Mouse (Mus musculus) heart, embryonic 13.5 days (tissue): Measurements from ENCODE around the gene Nav2. TPM values are rescaled to one million over a fixed set of nuclear protein-coding genes. Genes with fewer than 3 reads are reported as not detected.

ENCODE experiments used
- ATAC-seq: fragments of 200-750 bp; cut with Nextera tagmentation; 2 replicates; pipeline ENCODE4 v1.8.0; 2017; ENCODE audit warnings: moderate TSS enrichment; ENCODE audit not compliant: insufficient number of reproducible peaks, low FRiP score, low TSS enrichment; ENCODE audit errors: extremely low read depth
- H3K27ac ChIP-seq: fragments of 300-500 bp; sonication (generic); replicated peaks from 2 replicates; pipeline ENCODE4 v1.5.1; 2015; ENCODE audit warnings: moderate library complexity, mild to moderate bottlenecking, inconsistent platforms
- H3K27me3 ChIP-seq: fragments of 300-500 bp; sonication (generic); replicated peaks from 2 replicates; pipeline ENCODE4 v1.6.1; 2015; ENCODE audit warnings: mild to moderate bottlenecking, inconsistent platforms
- H3K36me3 ChIP-seq: fragments of 300-500 bp; sonication (generic); 2 replicates; pipeline ENCODE4 v1.6.1; 2015; ENCODE audit warnings: mild to moderate bottlenecking, inconsistent platforms
- H3K4me1 ChIP-seq: fragments of 300-500 bp; sonication (generic); 2 replicates; pipeline ENCODE4 v1.6.1; 2015; ENCODE audit warnings: inconsistent platforms
- H3K4me2 ChIP-seq: fragments of 300-500 bp; sonication (generic); 2 replicates; pipeline ENCODE4 v1.6.1; 2015; ENCODE audit warnings: inconsistent platforms, mild to moderate bottlenecking, moderate library complexity
- H3K4me3 ChIP-seq: fragments of 300-500 bp; sonication (generic); 2 replicates; pipeline ENCODE4 v1.5.1; 2015; ENCODE audit warnings: moderate library complexity, mild to moderate bottlenecking, inconsistent platforms
- H3K9ac ChIP-seq: fragments of 300-500 bp; sonication (generic); 2 replicates; pipeline ENCODE4 v1.6.1; 2015; ENCODE audit warnings: inconsistent platforms, mild to moderate bottlenecking, moderate library complexity
- H3K9me3 ChIP-seq: fragments of 300-500 bp; sonication (generic); 2 replicates; pipeline ENCODE4 v1.6.1; 2016; ENCODE audit warnings: inconsistent platforms
- WGBS: fragments of 180-500 bp; shearing (Covaris S2); methylation state at CpG from one replicate; pipeline ENCODE4 v1.1.7; 2015; ENCODE audit warnings: mixed read lengths; 5-methylcytosine and 5-hydroxymethylcytosine counted together
- polyA plus RNA-seq: library from polyadenylated mRNA; unstranded; fragments of >200 nt; fragmentation: Nextera tagmentation; extraction: Ambion mirVana; gene quantifications from 2 replicates; pipeline ENCODE4 v1.2.1, GENCODE M21; 2015

Nav2 gene
- polyA plus RNA-seq, 1 experiment from 2014 or later: 25.3 TPM

DNA sequence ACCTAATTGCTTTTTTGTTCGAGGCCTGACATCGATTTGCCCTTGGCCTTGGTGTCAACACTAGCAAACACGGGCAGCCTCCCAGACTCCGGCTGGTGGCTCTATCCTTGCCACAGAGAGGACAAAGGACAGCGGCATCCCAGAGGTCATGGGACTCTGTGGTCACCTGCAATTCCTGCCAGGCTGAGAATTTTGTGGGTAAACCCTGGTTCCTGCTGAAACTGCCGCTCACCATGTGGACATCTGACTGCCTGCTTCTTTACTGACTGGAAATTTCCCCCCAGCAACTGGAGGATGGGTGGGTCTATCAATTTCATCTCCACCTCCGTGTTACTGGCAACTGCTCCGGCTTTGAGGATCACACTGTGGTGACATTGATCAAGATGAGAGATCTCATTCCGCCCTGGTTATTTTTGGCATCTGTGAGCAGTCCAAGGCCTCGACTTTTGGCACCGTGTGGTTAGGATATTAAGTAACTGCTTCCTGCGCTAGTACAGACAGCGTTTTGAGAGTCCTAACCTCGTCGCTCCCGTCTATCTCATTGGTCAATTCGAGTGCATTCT, 489.0 kb downstream of the Nav2 start:
- Histone ChIP-seq H3K9ac (no peak overlapping the region), H3K9me3 (0 out of 2 replicates have a peak, but pooled peaks cover 3% of the 10 kb centered on the region), H3K27me3 (no peaks in the 10 kb centered on the region), H3K4me1 (peaks cover 41% of the 10 kb centered on the region), H3K4me3 (no peak overlapping the region), H3K4me2 (no peak overlapping the region), H3K36me3 (no peaks in the 10 kb centered on the region), H3K27ac (no peak overlapping the region)
- ATAC-seq: no peak
- WGBS: 53% methylated on average over 17 of the region's 17 CpGs

DNA sequence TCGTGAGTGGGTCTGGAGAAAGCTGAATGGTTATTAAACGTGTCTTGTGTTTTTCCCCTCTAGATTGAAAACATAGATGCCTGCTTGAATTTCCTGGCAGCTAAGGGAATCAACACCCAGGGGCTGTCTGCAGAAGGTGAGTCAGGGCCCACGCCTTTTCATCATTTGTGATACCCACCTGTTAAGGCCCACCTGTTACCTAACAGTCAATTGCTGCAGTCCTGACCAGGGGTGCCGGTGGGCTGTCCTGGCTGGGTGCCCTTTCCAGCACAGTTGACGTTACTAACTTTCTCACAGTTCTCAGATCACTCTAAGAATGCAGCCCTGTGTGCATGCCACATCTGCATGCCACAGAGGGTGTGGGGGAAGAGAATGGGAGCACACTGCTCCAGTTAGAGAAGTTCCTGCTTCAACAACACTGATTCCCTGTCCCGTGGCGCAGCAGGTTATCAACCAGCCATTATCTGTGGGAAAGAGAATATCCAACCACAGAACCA, 489.6 kb downstream of the Nav2 start:
- Histone ChIP-seq H3K4me2 (no peak overlapping the region), H3K9me3 (0 out of 2 replicates have a peak, but pooled peaks cover 3% of the 10 kb centered on the region), H3K4me1 (peaks cover 40% of the 10 kb centered on the region), H3K4me3 (no peak overlapping the region), H3K36me3 (no peaks in the 10 kb centered on the region), H3K27me3 (no peaks in the 10 kb centered on the region), H3K9ac (no peak overlapping the region; the same call in 1 of the 2 replicates), H3K27ac (no peak overlapping the region)
- 57% methylated on average over 7 of the region's 7 CpGs for WGBS
- no peak for ATAC-seq

DNA sequence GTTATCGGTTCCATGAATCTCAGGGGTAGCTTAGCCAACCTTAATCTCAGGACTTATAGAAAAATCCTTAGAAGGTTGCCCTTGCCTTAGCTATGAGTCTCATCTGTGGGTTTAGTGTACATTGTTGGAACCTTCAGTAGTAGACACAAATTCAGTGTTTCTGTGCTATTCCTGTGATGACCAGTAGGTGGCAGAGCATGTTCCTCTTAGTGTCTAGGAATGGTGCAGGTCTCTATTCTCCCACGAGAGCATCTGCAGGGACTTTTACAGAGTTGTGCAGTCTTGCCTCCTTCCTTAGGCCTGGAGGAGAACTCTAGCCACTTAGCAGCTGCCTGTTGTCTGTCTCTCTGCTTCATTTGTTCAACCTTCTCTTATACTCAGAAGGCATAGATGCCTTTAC, 490.8 kb downstream of the Nav2 start:
- no peak overlapping the region for H3K4me2 ChIP-seq
- H3K9me3 ChIP-seq: 0 out of 2 replicates have a peak, but pooled peaks cover 3% of the 10 kb centered on the region
- H3K9ac ChIP-seq: no peak overlapping the region
- H3K4me1 ChIP-seq: peaks cover 38% of the 10 kb centered on the region
- H3K36me3 ChIP-seq: no peaks in the 10 kb centered on the region
- no peak overlapping the region for H3K27ac ChIP-seq
- no peak overlapping the region for H3K4me3 ChIP-seq
- 35% methylated on average over 2 of the region's 2 CpGs for WGBS
- no peak for ATAC-seq
- H3K27me3 ChIP-seq: no peaks in the 10 kb centered on the region

DNA sequence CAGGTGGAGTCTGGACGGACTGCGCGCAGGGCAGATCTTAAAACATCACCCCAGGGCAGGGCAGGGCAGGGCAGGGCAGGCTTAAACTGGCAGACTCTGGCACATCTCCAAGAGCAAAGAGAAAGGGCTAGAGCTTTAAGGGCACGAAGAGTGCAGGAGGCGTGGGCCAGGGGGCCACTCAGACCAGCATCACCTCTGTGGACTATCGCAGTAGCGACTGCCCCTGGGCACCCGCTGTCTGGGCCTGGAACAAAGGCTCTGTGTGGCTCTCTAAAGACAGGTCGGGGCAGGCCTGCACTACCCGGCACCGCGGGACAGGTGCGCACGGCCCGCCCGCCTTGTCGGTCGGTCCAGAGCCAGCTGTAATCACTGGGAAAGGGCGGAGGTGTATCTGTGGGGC, 491.9 kb downstream of the Nav2 start:
- Histone ChIP-seq H3K4me2 (no peak overlapping the region), H3K4me1 (peaks cover 38% of the 10 kb centered on the region), H3K36me3 (no peaks in the 10 kb centered on the region), H3K9me3 (no peaks in the 10 kb centered on the region), H3K4me3 (no peak overlapping the region), H3K27me3 (no peaks in the 10 kb centered on the region), H3K9ac (no peak overlapping the region), H3K27ac (no peak overlapping the region)
- WGBS: 71% methylated on average over 19 of the region's 19 CpGs
- no peak for ATAC-seq

DNA sequence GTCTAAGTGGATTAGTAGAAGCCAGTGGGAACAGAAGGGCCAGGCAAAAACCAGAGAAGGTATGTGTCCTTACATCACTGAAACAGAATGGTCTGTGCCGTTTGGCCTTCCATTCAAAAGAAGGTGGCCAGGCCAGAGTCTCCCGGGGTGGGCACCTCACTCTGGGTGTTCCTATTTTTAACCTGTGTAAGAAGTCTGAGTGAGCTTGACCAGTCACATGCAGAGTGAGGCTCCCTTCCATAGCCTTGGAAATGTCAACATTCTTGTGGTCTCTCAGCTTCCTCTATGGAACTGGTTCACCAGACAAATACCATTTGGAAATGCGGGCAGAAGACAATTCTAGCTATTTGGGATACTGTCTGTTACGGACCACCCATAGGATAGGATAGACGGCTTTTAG, 494.0 kb downstream of the Nav2 start:
- H3K27ac ChIP-seq: peak overlapping the region; percentile 25; the same call in 1 of the 2 replicates
- no peak overlapping the region for H3K9ac ChIP-seq
- no peaks in the 10 kb centered on the region for H3K27me3 ChIP-seq
- H3K9me3 ChIP-seq: no peaks in the 10 kb centered on the region
- no peaks in the 10 kb centered on the region for H3K36me3 ChIP-seq
- ATAC-seq: no peak
- H3K4me2 ChIP-seq: no peak overlapping the region
- no peak overlapping the region for H3K4me3 ChIP-seq
- 61% methylated on average over 5 of the region's 5 CpGs for WGBS
- peaks cover 28% of the 10 kb centered on the region for H3K4me1 ChIP-seq

DNA sequence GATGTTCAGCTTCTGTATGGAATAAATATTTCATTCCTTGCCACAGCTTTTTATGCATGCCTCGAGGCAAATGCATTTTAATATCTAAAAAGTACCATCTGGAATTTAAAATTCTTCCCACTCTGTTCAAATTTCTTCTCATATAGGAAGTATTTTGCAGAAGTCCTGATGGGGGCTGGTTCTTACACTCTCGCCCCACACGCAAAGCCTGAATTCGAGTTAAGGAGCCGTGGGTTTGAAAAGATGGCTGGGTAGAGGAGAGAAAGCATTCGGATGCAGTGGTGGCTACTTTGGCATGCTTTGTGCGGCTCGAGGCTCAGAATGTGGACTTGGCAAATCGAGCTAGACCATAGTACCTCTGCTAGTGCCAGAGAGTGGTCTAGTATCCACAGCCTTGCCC, 499.2 kb downstream of the Nav2 start:
- Histone ChIP-seq H3K4me1 (peaks cover 2% of the 10 kb centered on the region; the same call in 1 of the 2 replicates), H3K4me3 (no peak overlapping the region), H3K27ac (no peak overlapping the region), H3K27me3 (no peaks in the 10 kb centered on the region), H3K36me3 (peaks cover 13% of the 10 kb centered on the region), H3K9me3 (no peaks in the 10 kb centered on the region), H3K9ac (no peak overlapping the region), H3K4me2 (no peak overlapping the region)
- no peak for ATAC-seq
- whole genome bisulfite sequencing: 79% methylated on average over 9 of the region's 9 CpGs

DNA sequence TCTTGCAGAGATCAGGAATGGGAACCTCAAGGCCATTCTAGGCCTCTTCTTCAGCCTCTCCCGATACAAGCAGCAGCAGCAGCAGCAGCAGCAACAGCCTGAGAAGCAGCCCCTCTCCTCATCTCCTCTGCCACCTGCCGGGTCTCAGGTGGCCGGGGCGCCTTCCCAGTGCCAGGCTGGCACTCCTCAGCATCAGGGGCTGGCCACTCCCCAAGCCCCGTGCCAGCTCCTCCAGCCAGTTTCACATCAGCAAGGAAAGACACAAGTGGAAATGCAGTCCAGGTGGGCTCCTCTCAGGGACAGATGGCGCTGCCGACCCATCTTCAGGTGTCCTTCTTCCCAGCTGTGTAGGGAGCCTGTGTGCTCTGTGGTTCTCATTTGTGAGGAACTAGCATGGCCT, 500.1 kb downstream of the Nav2 start:
- no peak overlapping the region for H3K27ac ChIP-seq
- 88% methylated on average over 7 of the region's 7 CpGs for WGBS
- no peak for ATAC-seq
- no peaks in the 10 kb centered on the region for H3K9me3 ChIP-seq
- no peak overlapping the region for H3K4me2 ChIP-seq
- peaks cover 22% of the 10 kb centered on the region for H3K36me3 ChIP-seq
- H3K9ac ChIP-seq: no peak overlapping the region
- no peaks in the 10 kb centered on the region for H3K4me1 ChIP-seq
- no peaks in the 10 kb centered on the region for H3K27me3 ChIP-seq
- H3K4me3 ChIP-seq: no peak overlapping the region

DNA sequence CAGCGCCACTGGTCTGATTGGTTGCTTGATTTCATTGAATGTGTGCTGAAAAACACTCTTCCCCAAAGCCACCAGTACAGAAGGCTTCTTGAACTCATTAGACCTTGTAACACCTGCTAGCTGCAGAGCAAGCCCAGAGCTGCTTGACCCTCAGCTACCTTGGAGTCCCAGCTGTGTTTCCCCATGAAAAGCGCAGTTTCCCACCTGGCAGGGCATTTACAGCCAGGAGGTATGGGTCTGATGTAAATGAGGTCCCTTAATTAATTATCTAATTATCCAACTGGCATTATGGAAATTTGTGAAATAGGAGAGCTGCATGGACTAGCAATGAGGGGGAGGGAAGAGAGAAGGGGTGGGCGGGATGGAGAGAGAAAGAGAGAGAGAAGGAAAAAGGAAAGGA, 500.7 kb downstream of the Nav2 start:
- 90% methylated on average over 3 of the region's 3 CpGs for WGBS
- ATAC-seq: no peak
- no peak overlapping the region for H3K27ac ChIP-seq
- no peak overlapping the region for H3K4me2 ChIP-seq
- peaks cover 3% of the 10 kb centered on the region; the same call in 1 of the 2 replicates for H3K4me1 ChIP-seq
- no peaks in the 10 kb centered on the region for H3K27me3 ChIP-seq
- H3K9ac ChIP-seq: no peak overlapping the region
- H3K36me3 ChIP-seq: peaks cover 28% of the 10 kb centered on the region
- H3K4me3 ChIP-seq: no peak overlapping the region
- no peaks in the 10 kb centered on the region for H3K9me3 ChIP-seq

DNA sequence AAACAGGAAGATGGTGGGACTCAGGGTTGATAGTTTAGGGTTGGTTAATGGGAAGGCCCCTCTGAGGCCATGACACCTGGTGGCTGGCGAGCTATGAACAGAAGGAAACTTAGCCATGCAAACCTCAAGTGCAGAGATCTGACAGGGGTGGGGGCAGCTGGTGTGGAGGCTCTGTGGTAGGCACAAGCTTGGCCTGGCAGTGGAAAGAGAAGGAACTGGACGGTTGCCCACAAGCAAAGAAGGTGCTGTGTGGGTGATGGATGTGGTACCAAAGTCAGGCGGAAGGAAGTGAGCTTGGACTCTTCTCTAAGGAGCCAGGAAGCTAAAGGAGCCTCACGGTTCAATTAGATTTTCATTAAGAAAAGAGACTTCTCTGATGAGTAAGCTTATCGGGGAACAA, 501.7 kb downstream of the Nav2 start:
- Histone ChIP-seq H3K9me3 (no peaks in the 10 kb centered on the region), H3K4me1 (peaks cover 6% of the 10 kb centered on the region; the same call in 1 of the 2 replicates), H3K36me3 (peaks cover 34% of the 10 kb centered on the region), H3K4me2 (no peak overlapping the region), H3K4me3 (no peak overlapping the region), H3K9ac (no peak overlapping the region), H3K27me3 (no peaks in the 10 kb centered on the region), H3K27ac (no peak overlapping the region)
- ATAC-seq: no peak
- WGBS: 82% methylated on average over 5 of the region's 5 CpGs

DNA sequence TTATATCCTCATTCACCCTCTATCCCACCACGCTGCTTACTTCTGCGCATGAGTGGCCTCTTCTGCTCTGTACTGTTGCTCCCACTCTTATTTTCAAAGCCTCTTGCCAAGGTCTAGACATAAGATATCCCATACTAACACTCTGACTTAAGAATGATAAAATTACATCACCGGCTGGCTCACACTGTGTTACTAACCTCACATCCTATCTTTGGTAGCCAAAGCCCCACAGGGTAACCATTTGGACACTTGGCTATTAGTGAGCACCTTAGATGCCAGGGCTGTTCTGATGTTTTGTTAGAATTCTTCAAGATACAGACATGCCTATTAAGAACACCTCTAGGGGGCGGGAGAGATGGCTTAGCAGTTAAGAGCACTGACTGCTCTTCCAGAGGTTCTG, 502.4 kb downstream of the Nav2 start:
- Histone ChIP-seq H3K4me2 (no peak overlapping the region), H3K4me1 (peaks cover 6% of the 10 kb centered on the region; the same call in 1 of the 2 replicates), H3K9me3 (no peaks in the 10 kb centered on the region), H3K4me3 (no peak overlapping the region), H3K9ac (no peak overlapping the region), H3K27me3 (no peaks in the 10 kb centered on the region), H3K27ac (no peak overlapping the region), H3K36me3 (peaks cover 39% of the 10 kb centered on the region)
- WGBS: 80% methylated on average over 4 of the region's 4 CpGs
- no peak for ATAC-seq

DNA sequence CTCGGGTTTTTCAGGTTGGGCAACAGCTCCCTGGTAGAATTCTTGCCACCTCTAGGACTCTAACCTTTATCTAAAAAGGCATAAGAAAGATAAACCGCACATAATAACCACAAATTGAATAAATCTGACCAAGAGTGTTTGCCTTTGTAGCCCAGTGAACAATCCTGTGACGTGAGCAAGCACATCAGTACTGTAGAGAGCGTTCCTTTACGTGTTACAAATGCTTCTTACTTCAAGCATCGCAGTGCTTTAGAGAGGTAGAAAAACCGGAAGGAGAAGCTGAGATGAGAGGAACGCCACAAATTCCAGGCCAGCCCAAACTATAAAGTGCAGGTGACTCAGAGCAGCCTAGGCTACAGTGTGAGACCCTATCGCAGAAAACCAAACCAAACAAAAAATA, 503.3 kb downstream of the Nav2 start:
- ATAC-seq: no peak
- no peak overlapping the region for H3K4me2 ChIP-seq
- H3K27me3 ChIP-seq: no peaks in the 10 kb centered on the region
- no peak overlapping the region for H3K9ac ChIP-seq
- peaks cover 39% of the 10 kb centered on the region for H3K36me3 ChIP-seq
- WGBS: 79% methylated on average over 9 of the region's 9 CpGs
- H3K9me3 ChIP-seq: no peaks in the 10 kb centered on the region
- H3K4me1 ChIP-seq: peaks cover 6% of the 10 kb centered on the region; the same call in 1 of the 2 replicates
- H3K27ac ChIP-seq: no peak overlapping the region
- H3K4me3 ChIP-seq: no peak overlapping the region

DNA sequence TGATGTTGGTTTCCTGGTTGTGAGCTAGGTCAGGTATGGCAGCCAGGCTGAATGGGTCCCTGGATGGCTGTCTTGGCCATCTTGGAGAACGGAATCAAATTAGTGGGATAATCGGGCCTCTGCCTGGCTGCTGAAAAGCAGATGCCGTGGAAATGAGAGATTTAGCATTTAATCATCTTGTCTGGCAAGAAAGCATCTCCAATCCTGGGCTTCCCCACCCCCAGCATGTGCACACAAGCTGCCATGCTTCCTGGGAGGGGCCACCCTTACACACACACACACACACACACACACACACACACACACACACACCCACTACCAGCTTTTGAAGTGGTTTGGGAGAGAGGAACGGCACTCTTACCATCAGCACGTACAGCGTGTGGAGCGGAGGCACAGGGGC, 506.6 kb downstream of the Nav2 start:
- Histone ChIP-seq H3K36me3 (peaks cover 33% of the 10 kb centered on the region), H3K4me2 (no peak overlapping the region), H3K9ac (no peak overlapping the region), H3K9me3 (no peaks in the 10 kb centered on the region), H3K4me3 (no peak overlapping the region), H3K27ac (no peak overlapping the region), H3K27me3 (no peaks in the 10 kb centered on the region), H3K4me1 (peaks cover 11% of the 10 kb centered on the region; the same call in 1 of the 2 replicates)
- 78% methylated on average over 7 of the region's 7 CpGs for WGBS
- no peak for ATAC-seq
